Mouse (Mus musculus): Measurements from ENCODE around the gene Palm.
A peak's percentile ranks its signal among the peaks of the same experiment; 100 is the strongest.
"Not testable (repeated sequence)": the region's sequence is repeated elsewhere in the genome, so short reads cannot be mapped to it uniquely, and the experiment has no call there.

The Palm gene

DNA sequence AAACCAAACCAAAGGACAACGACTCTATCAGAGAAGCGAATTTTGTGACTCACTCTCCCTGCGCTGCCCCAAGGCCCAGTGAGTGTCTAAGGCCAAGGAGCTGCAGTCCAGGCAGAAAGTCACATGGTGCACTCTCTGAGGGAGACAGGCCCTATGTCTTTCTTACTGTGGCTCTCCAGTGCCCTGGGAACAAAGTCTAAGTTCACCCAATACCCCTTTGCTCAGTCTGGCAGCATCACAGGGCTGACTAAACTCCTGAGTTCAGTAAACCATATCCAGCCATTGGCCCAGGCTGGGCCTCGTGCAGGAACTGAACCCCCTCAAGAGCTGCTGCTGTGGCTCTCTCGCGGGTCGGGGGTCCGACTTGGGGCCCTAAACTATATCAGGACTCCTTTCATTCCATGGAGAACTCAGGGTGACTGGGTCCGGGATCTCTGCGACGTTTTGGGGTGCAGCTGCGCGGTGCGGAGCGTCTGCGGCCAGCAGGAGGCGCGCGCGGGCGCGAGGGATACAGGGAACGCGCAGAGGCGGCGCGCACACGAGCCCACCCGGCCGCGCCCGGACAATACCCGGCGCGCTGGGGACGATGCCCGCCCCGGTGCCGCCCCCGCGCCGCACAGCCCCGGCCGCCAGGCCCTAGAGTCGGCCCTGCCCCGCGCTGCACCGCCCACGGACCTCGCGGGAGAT, at the start of gene Palm:
TSS of gene Palm (plus strand) at position 522 of the 687 bp plus-strand sequence.
- DNase-seq (ENCODE audit: low spot score) = no peak

DNA sequence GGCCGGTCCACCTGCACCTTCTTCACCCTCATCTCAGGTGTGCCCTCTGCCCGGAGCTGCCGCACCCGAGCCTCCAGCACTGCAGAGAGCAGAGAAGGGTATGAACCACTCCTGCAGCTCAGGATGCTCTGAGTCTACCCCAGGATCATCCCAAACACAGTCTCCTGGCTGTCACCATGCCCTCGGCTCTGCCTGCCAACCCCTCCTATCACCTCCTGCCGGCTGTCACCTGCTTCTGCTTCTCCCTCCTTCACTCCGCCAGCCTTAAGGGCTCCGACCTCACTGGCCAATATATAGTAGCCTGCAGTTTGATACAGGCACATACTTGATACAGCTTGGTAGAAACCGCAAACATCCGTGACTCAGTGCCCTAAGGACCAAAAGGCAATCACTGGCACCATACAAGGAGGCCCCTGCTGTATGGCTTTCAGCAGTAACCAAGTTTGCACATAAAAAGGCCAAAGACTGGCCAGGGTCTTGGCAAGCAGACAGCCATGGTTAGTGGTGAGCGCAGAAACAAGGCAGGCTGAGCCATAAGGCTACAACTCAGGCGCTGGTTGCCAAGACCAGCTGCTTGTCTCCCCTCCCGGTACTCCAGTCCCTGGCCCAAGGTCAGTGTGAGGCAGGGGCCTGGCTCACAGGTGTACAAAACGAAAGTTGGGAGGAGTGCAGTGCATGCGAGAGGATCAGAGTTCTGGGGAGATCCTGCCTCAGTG, 49.6 kb upstream of the Palm start:
- no peak for DNase-seq (ENCODE audit: low spot score)

DNA sequence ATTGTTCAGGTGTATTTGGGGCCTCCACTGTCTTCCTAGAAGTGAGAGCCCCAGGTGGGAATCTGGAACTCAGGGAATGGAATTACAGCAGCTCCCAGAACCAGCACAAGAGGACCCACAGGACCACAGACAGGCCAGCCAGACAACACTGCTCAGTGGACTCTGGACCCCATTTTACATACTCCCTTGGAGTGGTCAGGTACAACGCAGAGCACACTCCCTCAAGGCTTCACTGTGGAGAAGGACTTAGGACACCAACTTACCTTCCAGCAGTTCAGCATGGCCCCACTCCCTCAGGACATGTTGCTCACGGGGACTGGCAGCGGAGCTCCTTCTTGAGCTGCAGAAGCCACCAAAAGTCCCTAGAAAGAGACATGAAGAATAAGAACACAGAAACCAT, 48.0 kb upstream of the Palm start:
- DNase-seq (ENCODE audit: low spot score) = no peak

DNA sequence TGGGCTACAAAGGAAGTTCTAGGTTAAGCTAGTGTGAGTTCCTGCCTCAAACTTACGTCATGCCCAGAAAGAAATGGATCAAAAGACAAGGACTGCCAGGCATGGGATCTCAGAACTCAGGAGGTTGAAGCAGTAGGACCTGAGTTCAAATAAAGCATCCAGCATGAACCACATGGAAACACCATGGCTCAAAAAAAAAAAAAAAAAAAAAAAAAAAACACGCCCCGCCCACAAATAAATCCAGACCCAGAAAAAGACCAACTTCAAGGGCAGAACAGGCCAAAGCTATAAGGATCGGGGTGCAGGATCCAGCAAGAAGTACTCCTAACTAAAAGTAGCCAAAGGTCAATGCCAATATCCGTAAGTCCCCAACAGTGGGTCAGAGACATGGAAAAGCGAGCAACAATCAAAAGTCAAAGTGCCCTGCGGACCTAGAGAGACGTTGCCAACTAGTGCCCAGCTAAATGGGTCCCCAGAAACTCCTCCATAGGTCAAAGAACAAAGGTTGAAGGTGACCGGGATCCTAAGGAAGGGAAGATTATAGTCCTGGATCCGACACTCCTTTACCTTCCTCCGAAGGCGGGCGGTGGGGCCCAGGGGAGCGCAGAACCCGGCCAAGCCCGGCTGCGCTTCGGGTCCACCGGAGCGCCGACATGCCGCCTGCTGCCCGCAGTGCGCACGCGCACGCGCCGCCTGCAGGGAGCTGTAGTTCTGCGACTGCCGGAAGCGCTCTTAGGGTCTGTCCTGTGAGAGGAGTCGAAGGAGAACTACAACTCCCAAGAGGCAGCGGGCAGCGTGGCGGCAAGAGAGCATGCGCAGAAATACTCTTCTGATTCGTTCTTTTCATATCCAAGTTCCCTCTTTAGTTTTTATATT, 47.2 kb upstream of the Palm start, which contains the start of gene Polrmt:
TSS of gene Polrmt (minus strand) at position 684 of the 876 bp plus-strand sequence.
- peak; percentile 89 for DNase-seq (ENCODE audit: low spot score)

DNA sequence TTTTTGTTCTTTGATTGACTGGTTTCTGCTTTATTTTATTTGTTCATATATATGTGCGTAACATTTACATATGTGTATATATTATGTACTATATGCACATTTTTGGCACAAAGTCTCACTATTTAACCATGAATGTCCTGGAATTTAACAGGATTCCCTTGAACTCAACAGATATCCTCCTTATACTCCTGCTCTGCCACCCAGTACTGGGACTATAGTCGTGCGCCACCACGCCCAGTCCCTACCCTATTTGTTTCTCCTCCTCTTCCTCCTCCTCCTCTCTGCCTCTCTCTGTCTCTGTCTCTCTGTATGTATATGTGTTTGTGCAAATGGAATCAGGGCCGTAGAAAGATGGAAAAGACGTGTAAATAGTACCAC, 46.6 kb upstream of the Palm start:
- no peak for DNase-seq (ENCODE audit: low spot score)

DNA sequence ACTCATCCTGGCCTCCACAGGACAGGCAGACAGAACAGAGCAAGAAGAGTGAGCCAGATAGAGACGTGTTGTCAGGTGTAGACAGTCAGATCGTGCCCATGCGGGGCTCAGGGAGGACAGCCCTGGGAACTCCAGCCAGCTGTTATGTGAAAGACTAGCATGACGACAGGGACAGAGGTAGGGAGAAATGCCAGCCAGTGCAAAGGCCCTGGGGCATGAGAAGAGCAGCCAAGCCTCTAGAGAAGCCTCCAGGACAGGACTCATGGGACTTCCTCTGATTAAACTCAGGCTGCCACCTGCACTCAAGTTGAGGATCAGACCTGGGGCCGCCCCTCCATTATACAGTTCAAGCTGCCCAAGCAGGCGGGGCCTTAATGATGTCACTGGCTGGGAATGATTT, 44.9 kb upstream of the Palm start:
- no peak for DNase-seq (ENCODE audit: low spot score)

DNA sequence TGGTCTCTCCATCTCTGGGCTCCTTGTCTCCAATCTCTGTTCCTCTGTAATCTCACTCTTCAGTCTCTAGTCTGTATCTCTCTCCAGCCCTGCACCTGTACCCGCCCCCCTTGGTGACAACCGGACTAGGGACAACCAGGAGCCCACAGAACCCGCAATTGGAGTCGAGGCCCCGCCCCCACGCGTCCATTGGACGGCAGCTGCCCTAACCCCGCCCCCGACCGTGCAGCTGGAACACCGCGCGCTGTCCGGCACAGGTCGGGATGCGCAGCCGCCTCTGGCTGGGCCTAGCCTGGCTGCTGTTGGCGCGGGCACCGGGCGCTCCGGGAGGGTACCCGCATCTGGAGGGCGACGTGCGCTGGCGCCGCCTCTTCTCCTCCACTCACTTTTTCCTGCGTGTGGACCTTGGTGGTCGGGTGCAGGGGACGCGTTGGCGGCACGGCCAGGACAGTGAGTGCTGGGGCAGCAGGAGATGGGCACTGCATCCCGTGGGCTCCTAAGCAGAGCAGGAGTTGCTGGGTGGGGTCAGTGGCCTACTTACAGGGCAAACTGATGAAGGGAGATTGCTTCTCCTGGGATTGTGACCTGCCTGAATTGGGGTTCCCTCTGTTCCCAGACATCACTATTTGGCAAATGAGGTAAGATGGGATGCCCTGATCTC, 38.4 kb upstream of the Palm start, which contains the start of gene Fgf22:
TSS of gene Fgf22 (plus strand) at position 221 of the 661 bp plus-strand sequence.
- peak; percentile 36 for DNase-seq (ENCODE audit: low spot score)

DNA sequence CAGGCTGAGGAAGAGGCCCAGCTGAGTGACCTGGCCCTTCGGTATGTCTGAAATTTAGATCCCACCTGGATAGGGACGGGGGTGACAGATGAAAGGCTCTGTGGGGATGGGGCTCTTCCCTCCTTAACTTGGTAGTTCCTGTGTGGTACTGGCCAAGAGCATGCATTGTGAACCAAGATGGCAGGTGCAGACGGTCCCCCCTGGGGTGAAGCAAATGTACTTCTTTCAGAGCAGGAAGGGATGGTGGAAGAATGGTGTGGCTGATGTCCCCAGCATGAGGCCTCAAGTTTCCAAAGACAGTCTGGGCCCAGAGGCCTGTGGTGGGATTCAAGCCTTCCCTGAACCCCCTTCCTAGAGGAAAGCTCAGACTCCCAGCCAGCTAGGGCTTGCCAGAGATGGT, 37.5 kb upstream of the Palm start:
- no peak for DNase-seq (ENCODE audit: low spot score)

DNA sequence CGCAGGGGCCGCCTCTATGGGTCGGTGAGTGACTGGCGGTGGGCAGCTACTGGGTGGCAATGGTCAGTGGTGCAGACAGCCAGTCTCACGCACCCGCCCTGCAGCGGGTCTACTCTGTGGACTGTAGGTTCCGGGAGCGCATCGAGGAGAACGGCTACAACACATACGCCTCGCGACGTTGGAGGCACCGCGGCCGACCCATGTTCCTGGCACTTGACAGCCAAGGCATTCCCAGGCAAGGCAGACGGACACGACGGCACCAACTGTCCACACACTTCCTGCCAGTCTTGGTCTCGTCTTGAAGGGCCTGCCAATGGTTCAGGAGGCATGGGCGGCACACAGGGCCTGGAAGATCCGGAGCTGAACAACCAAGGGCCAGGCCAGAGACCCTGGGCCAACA, 36.7 kb upstream of the Palm start:
- DNase-seq (ENCODE audit: low spot score) = no peak

DNA sequence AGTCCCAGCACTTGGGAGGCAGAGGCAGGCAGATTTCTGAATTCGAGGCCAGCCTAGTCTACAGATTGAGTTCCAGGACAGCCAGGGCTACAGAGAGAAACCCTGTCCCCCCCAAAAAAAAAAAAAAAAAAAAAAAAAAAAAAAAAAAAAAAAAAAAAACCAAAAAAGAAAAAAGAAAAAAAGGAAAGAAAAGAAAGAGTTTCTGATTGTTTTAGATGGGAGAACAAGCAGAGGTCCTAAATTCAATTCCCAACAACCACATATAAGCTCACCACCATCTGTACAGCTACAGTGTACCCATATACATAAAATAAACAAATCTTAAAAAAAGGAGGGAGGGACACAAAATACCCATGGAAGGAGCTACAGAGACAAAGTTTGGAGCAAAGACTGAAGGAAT, 33.7 kb upstream of the Palm start:
- DNase-seq (ENCODE audit: low spot score) = not testable (repeated sequence)

DNA sequence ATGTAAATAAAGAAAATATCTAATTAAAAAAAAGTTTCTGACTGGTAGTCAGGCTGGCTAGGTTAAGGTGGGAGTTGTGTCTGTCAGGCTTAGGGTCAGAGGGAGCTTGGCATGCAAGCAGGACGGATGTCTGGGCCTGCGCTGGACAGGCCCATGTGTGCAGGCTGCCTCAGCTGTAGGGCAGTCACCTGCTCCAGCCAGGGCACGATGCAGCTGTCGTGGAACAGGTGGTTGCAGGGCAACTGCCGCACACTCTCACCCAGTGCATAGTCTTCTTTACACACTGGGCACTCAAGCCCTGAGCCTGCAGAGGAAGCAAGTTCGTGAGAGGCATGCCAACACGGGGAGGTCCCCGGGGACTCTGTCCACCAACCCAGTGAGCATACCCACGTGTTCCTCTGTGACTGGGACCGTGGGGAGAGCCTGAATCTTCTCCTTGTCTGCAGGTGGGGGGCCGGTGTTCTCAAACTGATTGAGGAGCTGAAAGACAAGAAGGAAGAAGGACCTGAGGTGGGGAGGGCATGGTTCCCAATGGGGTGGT, 32.7 kb upstream of the Palm start:
- DNase-seq (ENCODE audit: low spot score) = no peak

DNA sequence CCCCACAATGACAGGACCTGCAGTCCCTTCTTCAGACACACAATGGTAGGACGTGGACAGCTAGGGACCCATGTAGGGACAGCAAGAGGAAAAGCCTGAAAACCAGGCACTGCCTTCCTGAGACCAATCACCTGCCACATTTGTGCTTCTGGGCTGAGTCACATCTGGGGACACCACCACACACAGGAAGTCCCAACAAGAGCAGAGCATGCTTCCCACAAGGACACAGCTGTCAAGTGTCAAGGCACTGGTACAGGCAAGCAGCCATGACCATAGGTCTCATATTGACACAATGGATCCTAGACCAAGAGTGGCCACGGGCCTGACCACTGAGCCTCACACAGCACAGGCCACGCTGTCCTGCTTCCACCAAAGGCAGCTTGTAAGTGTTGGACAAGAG, 30.5 kb upstream of the Palm start:
- no peak for DNase-seq (ENCODE audit: low spot score)

DNA sequence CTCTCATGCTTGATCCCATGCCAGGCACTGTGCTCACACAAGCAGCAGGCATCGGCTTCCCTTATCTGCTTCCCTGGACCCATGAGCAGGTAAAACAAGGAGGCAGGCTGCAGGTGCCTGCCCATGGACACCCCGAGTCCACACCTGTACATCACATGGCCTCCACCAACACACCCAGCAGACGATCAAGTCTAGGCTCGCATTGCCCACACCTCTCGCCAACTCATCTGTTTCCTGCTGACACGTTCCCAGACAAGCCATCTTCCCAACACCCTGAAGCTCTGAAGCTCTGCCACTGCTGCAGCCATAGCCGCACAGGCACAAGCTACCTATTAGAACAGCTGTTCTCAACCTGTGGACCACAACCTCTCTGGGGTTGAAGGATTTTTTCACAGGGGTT, 29.1 kb upstream of the Palm start:
- DNase-seq (ENCODE audit: low spot score) = no peak

DNA sequence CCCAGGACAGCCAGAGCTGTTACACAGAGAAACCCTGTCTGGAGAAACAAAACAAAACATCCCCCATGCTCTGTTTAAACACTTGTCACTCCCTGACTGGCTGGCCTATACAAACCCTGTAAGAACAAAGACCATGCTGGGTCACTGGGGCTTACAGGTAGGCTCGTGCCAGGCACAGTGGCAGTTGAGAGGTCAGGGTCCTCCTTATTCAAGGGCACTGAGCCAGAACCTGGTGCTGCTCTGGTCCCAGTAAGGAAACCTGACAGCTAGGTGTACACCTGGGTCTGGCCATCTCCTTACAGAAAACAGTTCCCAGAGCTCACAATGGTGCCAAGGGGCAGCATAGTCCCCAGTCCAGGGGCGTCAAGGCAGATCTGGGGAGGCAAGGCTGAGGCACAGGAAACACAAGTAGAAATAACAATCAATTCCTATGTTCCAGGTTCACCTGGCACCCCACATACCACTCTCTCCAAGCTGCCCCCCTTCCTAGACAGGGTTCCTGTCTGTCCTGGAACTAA, 28.1 kb upstream of the Palm start:
- no peak for DNase-seq (ENCODE audit: low spot score)

DNA sequence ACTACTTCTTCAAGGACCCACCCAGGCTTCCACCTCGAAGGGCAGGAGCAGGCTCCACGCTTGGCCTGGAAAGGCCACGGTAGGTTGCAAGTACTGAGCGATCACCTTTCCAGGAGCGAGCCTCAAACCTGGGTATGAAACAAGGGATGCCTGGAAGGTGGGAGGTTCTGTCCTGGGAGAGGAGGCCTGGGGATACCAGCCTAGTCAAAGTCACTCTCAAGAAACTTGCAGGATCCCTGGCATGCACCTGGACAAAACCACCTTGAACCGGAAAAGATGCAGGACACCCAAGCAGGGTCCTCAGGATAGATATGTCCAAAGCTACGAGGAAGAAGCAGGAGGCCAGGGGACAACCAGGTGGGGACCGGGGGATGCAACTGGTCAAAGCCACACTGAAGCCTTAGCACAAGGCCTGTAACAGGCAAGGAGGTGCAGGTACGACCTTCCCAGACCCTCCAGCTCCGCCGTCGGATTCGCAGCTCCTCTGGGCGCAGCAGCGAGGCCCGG, 27.3 kb upstream of the Palm start:
- DNase-seq (ENCODE audit: low spot score) = no peak

DNA sequence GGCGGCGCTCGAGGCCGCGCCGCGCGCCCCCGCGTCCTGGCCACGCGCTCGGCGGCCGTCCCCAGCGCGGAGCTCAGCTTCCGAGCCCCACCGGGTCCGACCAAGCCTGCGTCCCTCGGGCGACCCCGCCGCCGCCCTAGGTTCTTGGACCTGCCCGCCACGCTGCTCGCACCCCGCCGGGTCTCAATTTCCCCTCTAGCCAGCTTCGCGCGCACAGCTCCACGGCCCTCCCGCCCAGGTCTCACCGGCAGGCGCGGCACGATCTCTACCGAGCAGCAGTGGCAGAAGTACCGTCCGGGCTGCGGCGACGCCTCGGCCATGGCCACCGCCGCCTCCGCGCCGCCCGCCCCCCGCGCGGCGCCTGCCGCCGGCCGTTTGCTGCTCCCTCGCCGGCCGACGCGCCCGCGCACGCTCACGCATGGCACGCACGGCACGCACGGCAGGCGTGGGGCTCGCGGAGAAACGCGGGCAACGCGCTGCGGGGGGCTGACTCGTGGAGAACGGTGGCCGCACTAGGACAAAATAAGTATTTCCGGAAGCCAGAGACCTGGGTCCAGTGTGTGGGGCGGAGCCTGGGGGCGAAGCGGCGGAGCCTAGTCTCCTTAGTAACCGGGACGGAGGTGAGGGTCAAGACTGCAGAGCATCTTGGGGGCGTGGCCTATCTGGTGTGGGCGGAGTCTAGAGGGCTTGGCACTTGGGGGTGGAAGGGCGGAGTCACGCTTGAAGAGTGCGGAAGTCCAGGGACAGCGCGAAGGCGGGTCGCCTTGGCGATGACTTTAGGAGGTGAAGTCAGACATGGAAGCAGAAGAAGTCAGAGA, 26.7 kb upstream of the Palm start, which contains the start of gene Rnf126:
TSS of gene Rnf126 (minus strand) at position 445 of the 818 bp plus-strand sequence.
- DNase-seq (ENCODE audit: low spot score) = peak; percentile 96

DNA sequence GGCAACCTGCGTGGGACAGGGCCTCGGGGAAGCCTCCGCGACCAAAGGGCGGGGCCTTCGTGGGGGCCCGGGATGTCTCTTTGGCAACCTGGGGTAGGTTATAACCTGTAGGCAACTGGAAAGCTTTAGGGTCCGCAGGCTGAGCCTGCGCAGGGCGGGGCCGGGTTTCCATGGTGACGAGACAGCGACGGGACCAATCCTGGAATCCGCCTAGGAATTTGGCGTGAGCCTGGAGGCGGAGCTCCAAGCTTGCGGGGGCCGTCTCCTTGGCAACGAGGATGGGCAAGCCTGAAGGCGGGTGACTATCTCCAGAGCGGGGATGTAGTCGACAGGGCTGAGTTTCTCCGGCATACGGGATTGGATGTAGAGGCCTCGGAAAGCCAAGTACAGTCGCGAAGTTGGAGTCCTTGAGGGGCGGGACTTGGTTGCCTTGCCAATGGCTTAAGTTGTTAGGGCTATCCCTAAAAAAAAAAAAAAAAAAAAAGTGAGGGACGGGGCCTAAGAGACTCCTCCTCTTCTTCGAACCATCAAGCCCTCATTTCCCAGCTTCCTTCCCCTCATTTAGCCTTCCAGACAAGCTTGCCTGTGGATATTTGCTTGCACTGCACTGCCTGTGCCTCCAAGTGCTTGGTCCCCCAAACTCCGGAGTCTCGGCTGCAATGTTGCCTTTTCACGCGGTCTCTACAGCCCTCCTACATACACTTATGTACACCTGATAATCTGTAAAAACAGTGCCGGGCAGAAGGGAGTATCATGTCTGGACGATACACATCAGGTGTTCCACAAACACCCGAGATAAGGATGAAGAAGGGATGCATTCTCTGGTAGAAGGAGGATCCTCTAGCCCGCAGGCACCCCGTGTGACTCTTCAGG, 25.8 kb upstream of the Palm start:
- DNase-seq (ENCODE audit: low spot score) = peak; percentile 81

DNA sequence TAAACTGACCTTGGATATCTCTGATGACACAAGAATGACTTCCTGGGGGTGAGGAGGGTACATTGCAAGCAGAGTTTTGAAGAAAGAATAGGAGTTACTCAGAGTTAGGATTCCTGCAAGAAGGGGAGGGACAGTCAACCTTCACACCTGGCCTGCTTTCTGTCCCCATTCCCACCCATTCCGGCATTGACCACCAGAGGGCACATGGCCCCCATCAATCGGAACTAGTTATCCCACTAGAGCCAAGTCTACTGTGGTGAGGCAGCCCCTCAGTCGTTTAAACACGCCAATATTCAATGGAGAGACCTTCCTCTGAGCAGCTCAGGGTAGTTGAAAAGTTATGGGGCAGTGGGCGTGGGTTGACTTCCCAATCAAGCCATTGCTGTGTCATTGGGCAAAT, 25.0 kb upstream of the Palm start:
- DNase-seq (ENCODE audit: low spot score) = peak; percentile 63

DNA sequence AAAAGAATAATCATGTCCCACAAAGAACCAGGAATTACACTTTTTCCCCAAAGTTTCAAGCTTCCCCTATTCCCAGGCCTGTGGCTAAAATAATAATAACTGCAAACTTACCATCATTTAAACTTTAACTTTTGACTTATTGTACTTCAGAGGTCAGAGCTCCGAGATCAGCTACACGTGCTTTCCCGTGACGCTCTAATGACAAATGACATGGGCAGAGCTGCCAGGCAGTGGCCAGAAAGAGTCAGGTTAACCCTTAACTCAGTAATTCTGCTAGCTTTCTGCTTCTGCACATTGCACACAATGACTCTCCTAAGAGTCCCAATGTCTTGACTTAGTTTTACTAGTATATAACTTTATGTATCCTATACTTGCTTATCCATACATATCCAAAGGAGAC, 24.0 kb upstream of the Palm start:
- DNase-seq (ENCODE audit: low spot score) = no peak

Measured in layer of hippocampus, adult 9-10 months (tissue).